Mouse (Mus musculus) thymus, adult 2 months (tissue): Measurements from ENCODE around the gene Bcl11a.

ENCODE experiments used
- CTCF ChIP-seq: fragments of 200-500 bp; IDR thresholded peaks from 2 replicates; pipeline ENCODE4 v1.5.1; 2012; ENCODE audit warnings: mild to moderate bottlenecking, control low read depth, low read length, moderate library complexity, borderline replicate concordance; ENCODE audit not compliant: control insufficient read depth, poor library complexity, insufficient read depth; ENCODE audit errors: extremely low read depth
- POLR2A ChIP-seq: fragments of 200-500 bp; IDR thresholded peaks from 2 replicates; pipeline ENCODE4 v1.6.1; 2012; ENCODE audit warnings: mild to moderate bottlenecking, low read length, control low read depth, moderate library complexity; ENCODE audit not compliant: control insufficient read depth, poor library complexity, insufficient read depth; ENCODE audit errors: extremely low read depth

DNA sequence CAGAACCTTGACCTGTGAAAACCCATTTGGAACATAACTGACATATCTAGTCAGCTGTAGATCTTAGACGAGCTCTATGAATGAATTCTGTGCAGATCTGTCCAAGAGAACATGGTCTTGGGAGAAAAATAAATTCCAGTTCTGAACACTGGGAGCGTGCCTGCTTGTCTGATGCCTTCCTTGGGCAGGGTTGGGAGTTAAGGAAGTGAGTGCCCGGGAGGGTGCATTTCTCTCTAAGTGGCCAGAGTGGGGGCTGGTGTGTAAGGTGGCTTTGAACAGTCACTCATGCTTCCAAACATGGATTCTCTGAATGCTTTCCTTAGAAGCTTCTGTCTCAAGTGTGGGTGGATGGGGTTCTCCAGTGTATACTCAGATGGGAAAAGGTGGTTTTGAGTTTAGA lies 31.1 kb downstream of the Bcl11a start:
- no peak for TF ChIP-seq CTCF
- no peak for TF ChIP-seq POLR2A
